ENCODE assay signal across 8 mouse cellular contexts in the genomic region with DNA sequence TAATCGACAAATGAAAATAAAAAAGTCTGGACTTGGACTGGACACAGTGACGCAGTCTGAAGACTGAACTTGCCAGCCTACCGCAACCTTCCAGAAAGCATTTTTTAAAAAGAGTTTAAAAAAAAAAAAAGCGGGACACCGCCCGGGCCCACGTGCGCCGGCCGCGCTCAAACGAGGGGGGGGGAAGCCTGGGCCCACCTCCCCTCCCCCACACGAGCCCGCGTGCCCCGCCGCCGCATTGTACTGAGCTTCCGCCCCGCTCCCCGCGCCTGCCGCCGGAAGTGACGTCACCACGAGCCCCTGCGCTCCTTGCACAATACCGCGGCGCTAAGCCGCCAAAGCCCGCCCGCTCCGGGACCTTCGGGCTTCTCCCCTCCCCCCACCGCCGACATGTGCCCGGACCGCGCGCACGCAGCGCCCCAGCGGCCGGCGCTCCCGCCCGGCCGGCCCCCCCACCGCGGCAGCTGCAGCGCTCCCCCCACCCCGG. TPM values are rescaled to one million over a fixed set of nuclear protein-coding genes. Genes with fewer than 3 reads are reported as not detected.
DNase-seq lines count a peak whose midpoint lies in the region; ATAC-seq and TF ChIP-seq lines count a peak whose summit lies in the region.

No protein-coding gene starts in this region.

- H3K27ac ChIP-seq in hindbrain, embryonic 16.5 days (ENCODE audit: low read depth, low read length): peak overlapping the region; percentile 99
- H3K27ac ChIP-seq in left cerebral cortex, adult 2 months: peak overlapping the region; percentile 100
- peak overlapping the region; percentile 74 for H3K27ac ChIP-seq in macrophage

- H3K27me3 ChIP-seq in hindbrain, embryonic 16.5 days (replicated peaks; ENCODE audit: control insufficient read depth, insufficient read depth, low read length): no peaks in the 10 kb centered on the region

- H3K4me1 ChIP-seq in hindbrain, embryonic 16.5 days (ENCODE audit: control insufficient read depth, insufficient read depth, low read depth, low read length): peaks cover 23% of the 10 kb centered on the region

- peaks cover 14% of the 10 kb centered on the region for H3K36me3 ChIP-seq in hindbrain, embryonic 16.5 days (ENCODE audit: control insufficient read depth, insufficient read depth, low read length)
- H3K36me3 ChIP-seq in macrophage (ENCODE audit: inconsistent target): peaks cover 15% of the 10 kb centered on the region

- WGBS in hindbrain, embryonic 16.5 days: under 1% methylated on average over 41 of the region's 53 CpGs
- under 1% methylated on average over 20 of the region's 53 CpGs for WGBS in macrophage (ENCODE audit: missing documents)

- H3K9me3 ChIP-seq in hindbrain, embryonic 16.5 days (ENCODE audit: control insufficient read depth, low read length): no peaks in the 10 kb centered on the region

- peak; percentile 92 for ATAC-seq in hindbrain, embryonic 16.5 days

- H3K4me3 ChIP-seq in hindbrain, embryonic 16.5 days (ENCODE audit: low read length): peak overlapping the region; percentile 99
- peak overlapping the region; percentile 79 for H3K4me3 ChIP-seq in left cerebral cortex, adult 2 months
- peak overlapping the region; percentile 69 for H3K4me3 ChIP-seq in macrophage (ENCODE audit: inconsistent target)

- peaks cover 49% of the 10 kb centered on the region for H3K79me2 ChIP-seq in macrophage (ENCODE audit: inconsistent target)

- H3K9ac ChIP-seq in hindbrain, embryonic 16.5 days (ENCODE audit: low read depth, low read length): peak overlapping the region; percentile 98

- intact Hi-C loops in left cerebral cortex, adult 2 months (cut with DNase I): loop anchor here (2.0 to 10.0 kb wide), 2 partner anchors 112 to 1438 kb away; no protein-coding TSS in a partner anchor

- no peak for TF ChIP-seq CTCF in left cerebral cortex, adult 2 months (IDR thresholded peaks at IDR 0.05)

- DNase-seq in R1 (ENCODE audit: low read depth, low spot score): peak; percentile 90
- DNase-seq in cerebellum, postnatal 36 days: peak; percentile 89 to 94
- peak; percentile 96 for DNase-seq in gastrocnemius, adult 18-20 months (ENCODE audit: low spot score)
- peak; percentile 91 to 94 for DNase-seq in left cerebral cortex, adult 2 months (ENCODE audit: extremely low spot score in 1 of 2, low spot score in 2 of 2)
- DNase-seq in retina, postnatal 7 days (ENCODE audit: low read depth, low spot score): peak; percentile 90
- DNase-seq in urinary bladder, adult 18-20 months (ENCODE audit: low spot score in 2 of 2): peak; percentile 80 to 92

- H3K4me2 ChIP-seq in hindbrain, embryonic 16.5 days (ENCODE audit: low read length): peak overlapping the region; percentile 73

RNA-seq across cellular contexts. Expression of a gene that starts 1.3 kb away (rescaled TPM):
- total RNA-seq in gastrocnemius, adult 18-20 months (2021): 100 to 1,000 TPM; 101 to 152 TPM
- 162 and 180 TPM in 2 replicates for polyA plus RNA-seq in hindbrain, embryonic 16.5 days (2015; fragmentation: Nextera tagmentation; extraction: Ambion mirVana)
- 100 to 1,000 TPM; 411 to 430 TPM for total RNA-seq in left cerebral cortex, adult 2 months (2021)
- 1,000 to 10,000 TPM in 7 of 26 experiments, 100 to 1,000 TPM in 19; 385 to 1,117 (median 874) TPM for total RNA-seq in macrophage (2018; cell fraction: chromatin; rRNA removed)
- 100 to 1,000 TPM; 206 to 314 (median 259) TPM for total RNA-seq in macrophage (2018; cell fraction: cytosol; rRNA removed)
- 100 to 1,000 TPM; 322 to 777 (median 453) TPM for total RNA-seq in macrophage (2018; cell fraction: nucleus; rRNA removed)
- 232 to 437 TPM (median 252 TPM) in 3 replicates for polyA plus RNA-seq in macrophage (2018)

RNA-seq across cellular contexts. Expression of a gene that starts 17.4 kb away (rescaled TPM):
- 10 to 100 TPM; 43.1 to 45.2 TPM for total RNA-seq in gastrocnemius, adult 18-20 months (2021)
- 91.0 and 97.8 TPM in 2 replicates for polyA plus RNA-seq in hindbrain, embryonic 16.5 days (2015; fragmentation: Nextera tagmentation; extraction: Ambion mirVana)
- total RNA-seq in left cerebral cortex, adult 2 months (2021): 10 to 100 TPM; 30.0 to 33.3 TPM
- 10 to 100 TPM; 16.8 to 61.0 (median 32.9) TPM for total RNA-seq in macrophage (2018; cell fraction: chromatin; rRNA removed)
- 10 to 100 TPM; 34.3 to 81.9 (median 59.2) TPM for total RNA-seq in macrophage (2018; cell fraction: cytosol; rRNA removed)
- 10 to 100 TPM; 16.1 to 88.2 (median 31.3) TPM for total RNA-seq in macrophage (2018; cell fraction: nucleus; rRNA removed)
- polyA plus RNA-seq in macrophage (2018): 51.8 to 122 TPM (median 57.3 TPM) in 3 replicates

Comparison
In these comparisons a context has a peak if more than half of its experiments do, and no peak if none do; other contexts are left out.
1. Peak in every context shown above with its lines: DNase-seq, ATAC-seq, H3K4me3 ChIP-seq and H3K27ac ChIP-seq.